Mouse (Mus musculus) cerebellum, postnatal 25 days (tissue): ENCODE measurements at regions not wholly inside any gene's neighbourhood (a gene's known extent, or its start where the extent isn't known, plus 50 kb on each side); places are given as distances from the start of the nearest gene placed in this dataset.

Experiments used
- DNase-seq, 2 experiments: peaks; one replicate each; pipeline ENCODE4 v3.0.0; 2021; ENCODE audit warnings: mixed read lengths in 2 of 2

GRCm38 (mm10) chr14:88633771-88634170, 162.6 kb upstream of the Pcdh20 start:
- DNase-seq: no peak

GRCm38 (mm10) chr14:88595376-88595775, 124.2 kb upstream of the Pcdh20 start:
- DNase-seq: no peak

- DNase-seq: peak; percentile 9 to 41
Observed at GRCm38 (mm10) chr14:88570053-88570452, 98.9 kb upstream of the Pcdh20 start.

GRCm38 (mm10) chr14:88567566-88567965, 96.4 kb upstream of the Pcdh20 start:
- no peak for DNase-seq

GRCm38 (mm10) chr14:88543601-88544000, 72.4 kb upstream of the Pcdh20 start:
- no peak for DNase-seq

GRCm38 (mm10) chr14:88542522-88542921, 71.3 kb upstream of the Pcdh20 start:
- no peak for DNase-seq
